Mouse (Mus musculus): Measurements from ENCODE around the gene Pde4b.

Gene Pde4b

DNA sequence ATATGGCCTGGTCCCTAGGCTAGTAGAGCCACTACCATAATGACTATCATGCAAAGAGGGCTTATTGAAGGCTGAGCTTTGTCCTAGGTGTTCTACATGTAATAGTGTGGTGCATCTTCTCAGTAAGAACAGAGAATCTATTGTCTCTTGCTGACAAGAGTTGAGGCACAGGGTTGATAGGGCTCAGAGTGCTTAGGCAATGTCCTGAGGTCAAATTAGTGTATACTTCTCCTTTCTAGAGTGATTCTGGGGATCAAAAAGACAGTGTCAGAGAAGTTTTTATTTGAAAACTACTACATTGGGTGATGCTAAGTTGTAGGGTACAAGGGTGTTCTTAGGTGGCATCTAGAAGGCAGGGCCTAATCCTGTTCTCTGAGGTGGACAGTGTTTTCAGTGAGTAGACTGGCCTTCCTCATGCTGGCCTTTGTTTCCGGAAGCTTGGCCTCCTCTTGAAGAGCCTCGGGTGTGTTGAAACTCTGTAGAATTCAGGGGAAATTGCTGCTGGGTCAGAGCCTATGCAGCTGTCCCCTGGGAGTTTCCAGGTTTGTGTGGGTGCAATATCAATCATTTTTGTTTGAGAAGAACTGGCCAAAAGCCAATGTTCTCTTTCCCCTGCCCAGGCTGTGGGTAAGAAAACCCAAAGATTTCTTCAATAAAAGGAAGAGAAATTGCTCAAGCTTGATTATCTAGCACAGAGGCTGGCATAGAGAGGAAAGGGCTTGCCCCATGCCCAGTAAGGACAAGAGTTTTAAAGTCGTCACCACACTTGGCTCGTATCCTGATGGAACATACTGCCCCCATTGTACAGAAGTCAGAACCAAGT, 536.7 kb downstream of the Pde4b start:
- no peak for DNase-seq

DNA sequence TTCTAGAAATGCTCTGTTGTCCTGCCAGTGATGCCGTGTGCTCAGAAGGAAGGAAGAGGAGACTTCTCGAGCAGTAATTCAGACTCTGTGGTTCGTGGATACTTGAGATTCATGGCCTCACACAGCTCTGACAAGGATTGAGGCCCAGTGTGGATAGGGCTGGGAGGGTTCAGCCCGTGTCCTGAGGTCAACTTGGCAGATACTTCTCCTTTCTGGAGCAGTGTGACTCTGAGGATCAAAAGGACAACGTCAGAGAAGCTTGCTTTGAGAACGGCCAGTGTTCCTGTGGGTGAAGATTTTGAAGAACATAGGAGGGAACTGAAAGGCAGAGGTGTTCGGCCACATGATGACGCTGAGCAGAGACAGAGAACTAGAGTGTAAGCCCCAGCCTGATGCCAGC, 537.6 kb downstream of the Pde4b start:
- no peak for DNase-seq

DNA sequence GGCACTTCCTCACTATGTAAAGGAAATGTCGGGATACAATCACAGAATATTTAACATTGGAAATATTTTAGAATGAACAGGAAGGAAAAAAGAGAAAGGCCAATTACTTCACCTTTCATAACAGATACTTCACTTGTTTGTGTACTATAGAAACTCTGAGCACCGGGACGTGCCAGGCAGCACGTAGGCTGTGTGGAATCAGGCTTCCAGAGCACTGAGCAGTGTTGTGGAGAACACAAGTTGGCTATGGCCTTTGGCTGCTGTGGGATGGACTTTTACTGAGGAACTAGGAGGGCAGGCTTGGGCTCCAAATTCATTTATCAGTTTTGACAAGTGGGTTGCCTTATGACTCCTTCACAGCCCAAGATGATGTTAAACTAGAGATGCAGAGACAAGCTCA, 540.5 kb downstream of the Pde4b start:
- no peak for DNase-seq

DNA sequence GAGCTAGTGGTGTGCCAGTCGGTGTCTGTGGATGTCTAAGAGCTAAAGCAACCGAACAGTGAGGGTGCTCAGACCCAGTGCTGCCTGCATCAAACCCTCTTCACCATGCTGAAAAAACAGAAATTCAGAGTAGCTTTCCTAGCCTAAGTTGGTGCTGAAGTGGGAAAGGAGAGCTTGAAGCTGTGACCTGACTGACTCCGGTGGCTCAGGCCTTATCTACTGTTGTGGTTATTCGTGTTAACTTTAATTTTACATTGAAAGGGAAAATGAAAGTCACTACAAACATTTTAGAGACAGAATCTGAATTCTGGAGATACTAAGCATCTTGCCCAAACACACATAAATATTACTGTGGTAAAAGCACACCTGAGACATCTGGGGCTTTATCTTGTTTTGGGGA, 542.3 kb downstream of the Pde4b start:
- DNase-seq = no peak

DNA sequence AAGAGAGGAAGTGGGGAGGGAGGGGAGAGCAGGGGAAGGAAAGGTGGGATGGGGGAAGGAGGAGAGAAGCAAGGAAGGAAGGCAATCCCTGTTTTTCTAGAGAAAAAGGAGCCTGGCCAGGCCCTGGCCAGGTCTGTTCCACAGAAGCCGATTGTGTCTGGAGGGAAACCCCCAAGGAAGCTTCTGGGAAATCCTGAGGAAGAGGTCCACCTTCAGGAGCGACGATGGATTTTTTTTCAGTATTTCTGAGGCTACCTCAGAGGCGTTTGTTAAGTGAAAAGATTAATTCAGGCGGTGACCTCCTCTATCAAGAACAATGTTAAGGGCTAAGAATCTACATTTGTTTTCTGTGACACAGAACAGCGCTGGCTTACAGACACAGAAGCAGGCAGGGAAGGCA, 542.9 kb downstream of the Pde4b start:
- DNase-seq = peak in 1 of 2 experiments; percentile 42

DNA sequence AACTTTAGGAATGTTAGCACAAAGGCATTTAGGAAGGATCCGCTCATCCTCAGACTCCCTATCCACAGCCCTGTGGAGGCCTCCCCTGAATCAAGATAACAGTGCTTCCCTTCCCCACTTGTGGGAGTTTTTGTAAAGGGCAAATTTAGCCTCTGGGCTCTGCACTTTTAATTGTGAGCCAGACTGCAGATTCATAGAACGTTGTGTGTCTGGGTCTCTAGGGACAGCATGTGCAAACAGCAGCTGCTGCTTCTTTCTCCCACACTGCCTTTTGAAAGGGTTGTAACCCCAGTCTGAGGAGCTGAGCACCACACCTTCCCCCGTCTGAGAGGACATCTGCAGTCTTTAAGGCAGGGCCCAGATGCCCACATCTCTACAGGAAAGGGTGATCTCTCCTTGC, 544.3 kb downstream of the Pde4b start:
- no peak for DNase-seq

DNA sequence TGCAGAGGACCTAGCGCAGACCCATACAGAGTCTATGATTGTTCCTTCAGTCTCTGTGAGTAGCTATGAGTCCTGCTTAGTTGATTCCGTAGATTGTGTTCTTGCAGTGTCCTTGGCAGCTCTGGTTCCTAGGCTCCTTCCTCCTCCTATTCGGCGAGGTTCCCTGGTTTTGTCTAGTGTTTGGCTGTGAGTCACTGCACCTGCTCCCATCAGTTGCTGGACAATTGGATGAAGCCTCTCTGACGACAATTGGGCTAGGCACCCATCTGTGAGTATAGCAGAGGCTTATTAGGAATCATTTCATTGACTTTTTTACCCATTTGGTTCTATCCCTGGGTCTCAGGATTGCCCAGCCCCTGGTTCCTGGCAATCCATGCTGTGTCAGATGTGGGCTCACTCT, 545.9 kb downstream of the Pde4b start:
- no peak for DNase-seq

DNA sequence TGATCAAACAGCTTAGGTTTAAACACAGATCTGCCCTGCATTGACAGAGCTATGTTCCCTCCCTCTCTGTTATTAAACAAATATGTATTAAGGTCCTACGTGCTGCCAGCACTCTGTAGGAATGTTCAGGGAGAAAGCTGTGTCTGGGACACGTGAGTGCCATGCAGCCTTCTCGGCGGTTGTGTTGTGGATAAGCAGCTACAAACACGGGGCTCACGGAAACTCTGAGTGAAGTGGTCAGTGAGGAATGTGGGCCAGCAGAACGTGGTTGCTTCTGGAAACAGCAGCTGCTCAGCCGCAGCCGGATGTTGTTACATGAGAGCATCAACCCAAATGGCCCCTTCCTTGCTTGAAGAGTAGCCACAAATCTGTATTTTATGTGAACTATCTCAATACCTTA, 547.9 kb downstream of the Pde4b start:
- peak; percentile 3 to 48 for DNase-seq

DNA sequence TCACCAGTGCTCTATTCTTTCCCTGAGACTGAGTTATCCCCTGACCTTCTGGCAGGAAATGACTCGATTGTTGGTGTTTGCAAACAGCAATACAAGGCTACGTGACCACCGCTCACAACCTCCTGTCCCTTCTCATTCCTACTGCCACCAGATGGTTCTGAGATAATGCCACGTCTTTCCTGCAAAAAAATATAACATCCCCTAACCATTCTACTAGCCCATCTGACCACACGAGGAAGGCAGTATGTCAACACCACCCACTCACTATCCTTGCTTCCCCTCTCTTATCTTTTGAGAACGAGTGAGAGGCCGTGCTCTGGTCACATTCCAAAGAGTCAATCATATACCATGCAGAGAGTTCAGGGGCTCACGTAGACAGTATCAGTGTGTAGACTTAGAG, 548.6 kb downstream of the Pde4b start:
- no peak for DNase-seq

DNA sequence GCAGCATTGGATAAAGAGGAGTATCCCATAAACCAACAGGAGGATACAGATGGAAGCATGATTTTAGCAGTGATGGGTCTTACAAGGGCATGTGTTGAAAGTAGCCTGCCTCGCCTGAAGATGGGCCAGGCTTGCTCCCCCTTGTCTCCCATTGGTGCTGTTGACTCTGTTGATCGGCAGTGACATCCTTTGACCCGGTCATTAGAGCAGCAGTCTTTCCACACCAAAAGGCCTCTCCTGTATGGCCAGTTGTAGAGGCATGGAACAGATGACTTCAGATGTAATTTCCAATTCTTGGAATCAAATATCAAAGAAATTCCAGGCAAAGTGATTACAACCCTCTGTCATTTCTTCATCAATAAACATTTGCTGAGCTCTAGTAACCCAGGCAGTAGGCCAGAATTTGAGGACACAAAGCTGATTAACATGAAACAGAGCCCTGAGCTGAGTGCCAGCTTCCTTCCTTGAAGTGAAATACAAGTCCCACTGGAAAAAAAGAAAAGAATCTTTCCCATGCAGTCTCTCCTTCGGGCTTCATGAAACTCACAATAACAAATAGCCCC, 550.1 kb downstream of the Pde4b start:
- no peak for DNase-seq

DNA sequence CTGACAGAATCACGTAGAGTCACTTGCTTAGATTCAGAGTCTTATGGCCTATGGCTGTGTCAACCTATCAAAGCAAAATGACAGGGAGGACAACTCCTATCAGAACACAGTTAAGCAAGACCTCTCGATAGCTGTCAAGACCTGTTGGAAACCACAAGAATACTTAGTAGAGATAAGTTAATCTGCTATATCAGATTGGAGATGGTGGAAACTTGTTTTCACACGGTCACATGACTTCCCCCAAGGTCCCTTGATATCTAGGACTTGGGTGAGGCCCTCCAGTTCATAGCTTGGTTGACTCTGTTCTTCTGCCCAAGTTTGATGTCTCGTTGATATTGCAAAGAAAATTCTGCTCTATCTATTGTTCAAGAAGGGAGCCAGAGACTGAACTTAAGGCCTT, 553.6 kb downstream of the Pde4b start:
- DNase-seq = no peak

DNA sequence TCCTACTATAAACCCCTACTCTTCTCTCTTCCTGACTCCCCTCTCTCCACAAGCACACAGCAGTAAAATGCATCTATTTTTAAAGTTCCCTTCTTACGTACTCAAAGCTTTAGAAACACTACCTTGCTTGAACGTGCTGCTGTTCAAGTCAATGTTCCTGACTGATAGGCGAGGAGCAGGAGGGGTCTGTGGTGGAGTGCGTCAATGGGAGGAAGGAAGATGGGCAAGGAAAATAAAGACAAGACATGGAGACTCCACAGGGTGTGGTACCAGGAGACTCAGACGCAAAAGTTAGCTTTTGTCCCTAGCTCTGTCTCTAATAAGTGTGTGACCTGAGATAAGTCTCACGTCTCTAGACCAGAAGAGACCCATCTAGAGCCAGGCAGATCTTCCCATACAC, 556.7 kb downstream of the Pde4b start:
- DNase-seq = no peak

DNA sequence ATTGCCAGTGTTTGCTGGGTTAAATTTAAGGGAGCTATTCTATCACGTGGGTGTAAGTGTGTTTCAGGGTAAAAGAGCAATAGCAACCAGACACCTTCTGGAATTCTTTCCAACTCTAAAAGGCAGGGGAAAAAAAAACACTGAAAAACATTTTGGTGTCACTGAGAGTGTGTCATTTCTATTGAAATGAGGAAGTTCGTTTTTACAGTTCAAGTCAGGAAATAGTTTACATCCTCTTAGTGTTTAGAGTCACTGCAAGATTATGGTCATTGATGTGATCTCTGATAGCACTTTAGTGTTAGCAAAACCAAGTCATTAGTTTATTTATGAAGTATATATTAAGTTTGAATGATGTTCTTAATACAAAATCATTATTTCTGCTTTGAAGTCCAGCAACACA, 559.7 kb downstream of the Pde4b start:
- no peak for DNase-seq

DNA sequence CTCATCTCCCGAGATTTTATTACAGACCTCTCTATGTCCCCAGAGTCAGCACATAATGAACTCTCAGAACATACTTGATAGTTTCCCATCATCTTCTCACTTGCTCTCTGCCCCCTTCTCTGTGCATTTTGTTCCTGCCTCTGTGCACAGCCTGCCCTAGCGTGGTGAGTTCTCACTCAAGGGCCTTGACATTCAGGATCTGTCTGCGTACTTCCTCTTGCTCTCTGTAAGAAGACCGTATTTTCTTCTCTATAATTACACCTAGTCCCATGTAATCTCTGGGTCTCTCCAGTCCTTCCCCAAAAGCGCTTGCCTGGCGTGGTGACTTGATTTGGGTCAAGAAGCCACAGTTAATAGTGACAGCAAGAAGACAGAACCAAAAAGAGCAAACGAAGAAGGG, 568.0 kb downstream of the Pde4b start:
- DNase-seq = no peak

DNA sequence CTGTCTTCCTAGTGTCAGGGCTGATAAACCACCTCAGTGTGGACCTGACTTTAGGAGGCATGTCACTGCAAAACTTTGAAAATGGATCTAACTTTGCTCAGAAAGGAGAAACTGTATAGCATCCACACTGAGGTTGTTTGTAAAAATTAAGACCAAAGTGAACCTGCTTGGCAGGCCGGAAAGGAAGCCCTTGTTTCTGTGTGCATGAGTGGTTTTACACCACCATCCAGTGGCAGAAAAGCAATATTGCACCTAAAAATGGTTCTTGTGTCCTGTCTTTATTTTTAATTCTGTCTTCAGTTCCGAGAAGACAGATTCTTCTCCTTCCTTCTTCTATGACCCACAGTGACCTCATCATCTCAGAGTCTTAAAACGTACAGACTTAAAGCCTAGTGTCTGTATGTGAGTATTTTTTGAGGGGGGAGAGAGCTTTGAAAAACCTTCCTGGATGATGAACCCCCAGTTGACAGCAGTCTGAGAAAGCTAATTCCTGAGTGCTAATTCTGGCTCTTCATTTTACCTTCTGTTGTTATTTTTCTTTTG, 569.2 kb downstream of the Pde4b start:
- peak in 1 of 2 experiments; percentile 55 for DNase-seq
